Mouse (Mus musculus): Measurements from ENCODE around the gene Emc4. TPM values are rescaled to one million over a fixed set of nuclear protein-coding genes. Genes with fewer than 3 reads are reported as not detected.

Gene Emc4
- 8.6 and 14.0 TPM in 2 replicates for total RNA-seq (2015; ENCODE audit: low replicate concordance)
- 6.0 and 16.8 TPM in 2 replicates for total RNA-seq (2017; ENCODE audit: low replicate concordance)

- peak; percentile 91 for ATAC-seq (replicated peaks; ENCODE audit: low FRiP score, poor library complexity, severe bottlenecking)
Observed at GRCm38 (mm10) chr2:112367726-112368673, at the start of gene Emc4. Emc4 (minus strand) TSS chr2:112368027.

- no peak for ATAC-seq (replicated peaks; ENCODE audit: low FRiP score, poor library complexity, severe bottlenecking)
Observed at GRCm38 (mm10) chr2:112407030-112407429, 39.2 kb upstream of the Emc4 start.

DNA sequence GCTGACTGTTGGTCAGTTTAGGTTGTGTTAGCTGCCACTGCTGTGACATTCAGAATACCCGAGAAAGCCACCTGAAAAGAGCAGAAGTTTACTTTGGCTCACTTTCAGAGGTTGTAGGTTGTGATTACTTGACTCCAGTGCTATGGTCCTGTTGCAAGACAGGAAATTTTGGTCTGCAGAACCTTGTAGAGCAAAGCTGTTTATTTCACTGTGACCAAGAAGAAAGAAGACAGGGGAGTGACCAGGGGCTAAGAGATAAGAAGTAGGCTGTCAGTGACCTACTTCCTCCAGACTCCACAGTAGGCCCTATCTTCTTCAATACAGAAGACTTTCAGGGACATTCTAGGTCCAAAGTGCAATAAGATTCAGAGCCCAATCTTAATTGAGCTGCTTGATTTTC is 28.8 kb upstream of the Emc4 start:
- no peak for ATAC-seq (replicated peaks; ENCODE audit: low FRiP score, poor library complexity, severe bottlenecking)

DNA sequence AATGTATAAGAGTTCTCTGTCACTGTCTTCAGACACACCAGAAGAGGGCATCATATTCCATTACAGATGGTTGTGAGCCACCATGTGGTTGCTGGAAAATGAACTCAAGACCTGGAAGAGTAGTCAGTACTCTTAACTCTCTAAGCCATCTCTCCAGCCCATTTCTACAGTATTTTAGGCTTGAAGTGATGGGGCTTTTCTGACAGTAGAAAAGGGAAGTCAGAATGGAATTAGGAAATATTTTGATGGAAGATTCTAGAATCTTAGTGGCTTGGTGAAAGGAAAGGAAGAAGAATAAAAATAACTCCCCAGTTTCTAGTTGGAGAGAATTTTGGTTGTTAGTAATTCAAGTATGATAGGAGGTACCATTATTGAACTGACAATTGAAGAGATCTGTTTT is 26.1 kb upstream of the Emc4 start:
- ATAC-seq (replicated peaks; ENCODE audit: low FRiP score, poor library complexity, severe bottlenecking) = no peak

DNA sequence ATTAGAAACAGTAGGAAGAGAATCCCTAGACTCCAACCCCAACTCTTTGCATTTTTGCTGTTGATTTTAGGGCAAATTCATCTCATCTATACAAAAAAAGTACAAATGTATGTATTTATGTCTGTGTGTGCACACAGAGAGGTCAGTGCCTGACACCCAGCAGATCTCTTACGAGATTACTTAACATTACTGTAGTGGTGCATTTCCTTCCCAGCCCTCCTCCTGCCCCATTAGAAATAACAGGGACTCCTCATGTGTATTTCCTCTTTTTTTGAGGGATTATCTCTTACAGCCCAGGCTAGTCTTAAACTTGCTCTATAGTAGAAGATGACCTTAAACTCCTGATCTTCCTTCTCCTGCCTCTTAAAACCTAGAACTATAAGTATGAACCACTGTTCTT is 24.9 kb upstream of the Emc4 start:
- ATAC-seq (replicated peaks; ENCODE audit: low FRiP score, poor library complexity, severe bottlenecking) = no peak

GRCm38 (mm10) chr2:112391346-112392000 is 23.6 kb upstream of the Emc4 start:
- no peak for ATAC-seq (replicated peaks; ENCODE audit: low FRiP score, poor library complexity, severe bottlenecking)

- ATAC-seq (replicated peaks; ENCODE audit: low FRiP score, poor library complexity, severe bottlenecking) = no peak
Observed at GRCm38 (mm10) chr2:112390843-112391242, 23.0 kb upstream of the Emc4 start.

DNA sequence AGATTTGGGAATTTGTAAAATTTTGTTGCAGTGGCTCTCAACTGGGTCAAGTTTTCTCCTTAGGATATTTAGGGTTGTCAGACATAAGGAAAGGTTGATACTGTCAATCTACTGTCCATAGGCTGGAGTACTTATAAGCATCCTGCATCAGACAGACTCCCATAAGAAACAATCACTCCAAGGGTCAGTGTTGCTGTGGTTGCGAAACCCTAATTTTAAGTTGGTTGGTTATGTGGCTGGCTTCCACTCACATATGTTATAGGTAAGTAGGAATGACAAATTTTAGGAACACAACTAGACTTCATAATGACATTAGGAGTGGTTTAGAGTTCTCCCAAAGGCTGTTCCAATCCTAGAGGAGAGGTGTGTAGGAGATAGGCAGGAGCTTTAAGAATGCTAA is 13.4 kb upstream of the Emc4 start:
- no peak for ATAC-seq (replicated peaks; ENCODE audit: low FRiP score, poor library complexity, severe bottlenecking)

- ATAC-seq (replicated peaks; ENCODE audit: low FRiP score, poor library complexity, severe bottlenecking) = no peak
Observed at GRCm38 (mm10) chr2:112380131-112380530, 12.3 kb upstream of the Emc4 start.

GRCm38 (mm10) chr2:112378973-112379898 is 11.4 kb upstream of the Emc4 start, which contains the start of gene Katnbl1:
Katnbl1 (plus strand) TSS chr2:112379211.
- ATAC-seq (replicated peaks; ENCODE audit: low FRiP score, poor library complexity, severe bottlenecking) = peak; percentile 97

DNA sequence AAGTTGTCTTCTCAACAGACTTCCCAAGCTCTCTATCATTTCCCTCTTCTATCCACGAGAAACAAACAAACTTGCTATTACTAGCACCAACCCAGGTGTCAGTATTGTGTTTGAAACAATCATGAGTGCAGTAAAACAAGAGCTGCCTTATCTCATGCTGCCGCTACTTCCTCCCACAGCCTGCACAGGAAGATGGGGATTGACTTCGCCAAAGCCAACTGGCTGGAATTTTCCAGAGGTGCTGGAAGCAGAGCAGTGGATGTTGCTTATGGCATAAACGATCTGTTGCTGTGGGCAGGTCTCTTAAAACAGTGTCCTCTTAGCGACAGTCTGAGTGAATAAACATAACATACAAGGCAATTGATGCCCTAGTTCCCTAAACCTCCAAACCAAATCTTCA is 6.8 kb upstream of the Emc4 start:
- no peak for ATAC-seq (replicated peaks; ENCODE audit: low FRiP score, poor library complexity, severe bottlenecking)

DNA sequence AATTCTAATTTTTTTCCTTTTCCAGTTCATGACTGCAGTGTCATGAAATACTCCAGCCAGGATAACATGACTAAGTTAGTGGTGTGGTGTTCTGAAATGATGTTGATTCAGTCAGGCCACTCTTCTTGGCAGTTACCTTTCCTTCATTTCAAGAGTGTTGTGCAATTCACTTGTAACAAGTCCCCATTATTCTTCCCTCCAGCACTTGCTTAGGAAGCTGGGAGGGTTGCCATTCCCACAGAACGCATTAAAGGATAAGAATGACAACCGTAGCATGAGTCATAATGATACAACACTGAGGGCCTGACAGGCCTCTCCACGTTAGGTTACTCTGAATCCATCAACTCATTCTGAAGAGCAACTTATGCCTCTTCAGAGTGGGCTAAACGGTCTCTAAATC is 5.3 kb upstream of the Emc4 start:
- no peak for ATAC-seq (replicated peaks; ENCODE audit: low FRiP score, poor library complexity, severe bottlenecking)

DNA sequence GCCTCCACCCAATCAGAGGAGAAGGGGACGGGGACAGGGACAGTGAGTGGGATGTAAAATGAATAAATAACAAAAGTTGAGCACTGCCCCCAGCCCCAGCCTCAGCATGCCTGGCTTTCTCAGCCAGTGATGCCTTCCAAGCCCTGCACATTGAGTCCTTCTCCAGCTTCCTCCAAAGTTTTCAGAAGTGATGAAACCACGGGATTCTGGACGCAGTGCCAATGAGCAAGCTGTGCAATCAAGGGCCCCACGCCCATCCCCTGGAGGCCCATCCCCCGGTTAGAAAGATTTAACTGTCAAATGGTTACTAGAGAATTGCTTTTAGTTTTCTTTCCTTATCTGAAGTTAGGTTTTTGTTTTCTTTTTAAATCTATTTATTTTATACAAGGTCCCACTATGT is 2.1 kb upstream of the Emc4 start:
- no peak for ATAC-seq (replicated peaks; ENCODE audit: low FRiP score, poor library complexity, severe bottlenecking)

DNA sequence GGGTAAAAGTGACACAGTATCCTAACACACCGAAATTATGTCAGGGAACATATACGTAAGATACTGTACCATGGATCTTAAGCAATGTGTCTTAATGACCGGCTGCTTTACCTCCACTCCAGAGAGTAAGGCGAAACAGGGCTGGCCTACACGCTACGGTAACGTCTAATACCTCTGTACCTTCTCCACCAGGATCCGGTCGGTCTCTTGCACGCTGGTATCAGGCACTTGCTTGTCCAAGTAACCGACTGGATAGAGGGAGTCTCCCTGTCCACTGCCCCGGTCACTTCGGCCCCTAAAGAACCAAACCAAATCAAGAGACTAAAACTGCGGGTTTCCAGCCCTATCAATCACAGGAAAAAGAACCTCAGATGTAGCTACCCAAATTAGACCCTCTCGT is 605 bp downstream of the Emc4 start:
- ATAC-seq (replicated peaks; ENCODE audit: low FRiP score, poor library complexity, severe bottlenecking) = peak; percentile 44

- no peak for ATAC-seq (replicated peaks; ENCODE audit: low FRiP score, poor library complexity, severe bottlenecking)
Observed at GRCm38 (mm10) chr2:112360781-112361169, 7.1 kb downstream of the Emc4 start.

GRCm38 (mm10) chr2:112360012-112360780 is 7.6 kb downstream of the Emc4 start:
- no peak for ATAC-seq (replicated peaks; ENCODE audit: low FRiP score, poor library complexity, severe bottlenecking)

DNA sequence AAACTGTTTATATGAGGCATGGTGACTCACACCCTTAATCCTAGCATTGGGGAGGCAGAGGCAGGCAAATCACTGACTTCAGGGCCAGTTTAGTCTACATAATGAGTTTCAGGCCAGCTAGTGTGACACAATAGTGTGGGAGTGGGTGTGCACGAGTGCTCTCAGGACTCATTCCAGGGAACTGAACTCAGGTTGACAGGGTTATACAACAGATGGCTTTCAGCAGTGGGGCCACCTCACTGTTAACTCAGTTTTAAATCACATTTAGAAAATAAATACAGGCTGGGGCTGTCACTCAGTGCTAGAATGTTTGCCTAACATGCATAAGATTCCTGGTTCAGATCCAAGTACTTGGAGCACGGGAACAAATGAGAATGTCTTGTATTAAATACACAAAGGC is 8.2 kb downstream of the Emc4 start:
- ATAC-seq (replicated peaks; ENCODE audit: low FRiP score, poor library complexity, severe bottlenecking) = no peak

- ATAC-seq (replicated peaks; ENCODE audit: low FRiP score, poor library complexity, severe bottlenecking) = no peak
Observed at GRCm38 (mm10) chr2:112353685-112354455, 14.0 kb downstream of the Emc4 start.

All from erythroblast, adult 5-6 weeks (primary cell).